Mouse (Mus musculus) kidney, embryonic 15.5 days (tissue): ENCODE measurements around the gene Ggn. TPM values are rescaled to one million over a fixed set of nuclear protein-coding genes. Genes with fewer than 3 reads are reported as not detected.

ENCODE experiments used
- ATAC-seq: fragments of 200-750 bp; cut with Nextera tagmentation; replicated peaks from 2 replicates; pipeline ENCODE4 v1.8.0; 2017; ENCODE audit warnings: moderate TSS enrichment; ENCODE audit not compliant: low FRiP score
- H3K27ac ChIP-seq: fragments of 300-500 bp; sonication (generic); 2 replicates; pipeline ENCODE4 v1.5.1; 2015; ENCODE audit warnings: mild to moderate bottlenecking, inconsistent platforms
- H3K27me3 ChIP-seq: fragments of 300-500 bp; sonication (generic); 2 replicates; pipeline ENCODE4 v1.6.1; 2015; ENCODE audit warnings: inconsistent platforms
- H3K36me3 ChIP-seq: fragments of 300-500 bp; sonication (generic); 2 replicates; pipeline ENCODE4 v1.6.1; 2015; ENCODE audit warnings: inconsistent platforms
- H3K4me1 ChIP-seq: fragments of 300-500 bp; sonication (generic); 2 replicates; pipeline ENCODE4 v1.6.1; 2015; ENCODE audit warnings: inconsistent platforms
- H3K4me2 ChIP-seq: fragments of 300-500 bp; sonication (generic); 2 replicates; pipeline ENCODE4 v1.6.1; 2015; ENCODE audit warnings: moderate library complexity, mild to moderate bottlenecking, inconsistent platforms
- H3K4me3 ChIP-seq: fragments of 300-500 bp; sonication (generic); replicated peaks from 2 replicates; pipeline ENCODE4 v1.5.1; 2015; ENCODE audit warnings: mild to moderate bottlenecking, inconsistent platforms
- H3K9ac ChIP-seq: fragments of 300-500 bp; sonication (generic); 2 replicates; pipeline ENCODE4 v1.6.1; 2015; ENCODE audit warnings: mild to moderate bottlenecking, inconsistent platforms
- H3K9me3 ChIP-seq: fragments of 300-500 bp; sonication (generic); replicated peaks from 2 replicates; pipeline ENCODE4 v1.6.1; 2016; ENCODE audit warnings: inconsistent platforms
- WGBS: fragments of 180-500 bp; shearing (Covaris S2); methylation state at CpG from one replicate; pipeline ENCODE4 v1.1.7; 2015; ENCODE audit warnings: mixed read lengths; 5-methylcytosine and 5-hydroxymethylcytosine counted together
- polyA plus RNA-seq: library from polyadenylated mRNA; unstranded; fragments of >200 nt; fragmentation: Nextera tagmentation; extraction: Ambion mirVana; gene quantifications from 2 replicates; pipeline ENCODE4 v1.2.1, GENCODE M21; 2015

The Ggn gene
- polyA plus RNA-seq, 1 experiment from 2014 or later, result 1.00 TPM

DNA sequence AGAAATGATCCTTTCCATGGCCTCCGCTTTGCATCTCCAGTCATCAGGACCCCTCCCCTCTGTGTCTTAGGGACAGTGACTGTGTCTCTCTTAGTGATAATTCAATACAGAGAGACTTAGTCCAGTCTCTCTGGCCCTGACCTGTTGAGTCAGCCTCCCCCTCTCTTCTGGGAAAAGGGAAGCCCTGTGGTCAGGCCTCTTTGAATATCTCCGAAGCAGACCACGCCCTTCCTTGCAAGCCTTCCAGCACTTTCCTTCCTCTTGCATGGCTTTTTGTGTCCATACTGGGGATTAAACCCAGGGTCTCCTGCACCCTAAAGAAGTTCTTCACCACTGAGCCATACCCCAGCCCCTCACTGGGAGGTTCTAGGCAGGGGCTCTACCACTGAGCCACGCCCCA lies 26.0 kb upstream of the Ggn start:
- Histone ChIP-seq H3K4me2 (no peak overlapping the region), H3K9ac (no peak overlapping the region), H3K36me3 (no peaks in the 10 kb centered on the region), H3K27ac (no peak overlapping the region), H3K9me3 (no peaks in the 10 kb centered on the region), H3K4me3 (no peak overlapping the region), H3K4me1 (no peaks in the 10 kb centered on the region), H3K27me3 (no peaks in the 10 kb centered on the region)
- 92% methylated on average over 4 of the region's 4 CpGs for WGBS
- ATAC-seq, result no peak

DNA sequence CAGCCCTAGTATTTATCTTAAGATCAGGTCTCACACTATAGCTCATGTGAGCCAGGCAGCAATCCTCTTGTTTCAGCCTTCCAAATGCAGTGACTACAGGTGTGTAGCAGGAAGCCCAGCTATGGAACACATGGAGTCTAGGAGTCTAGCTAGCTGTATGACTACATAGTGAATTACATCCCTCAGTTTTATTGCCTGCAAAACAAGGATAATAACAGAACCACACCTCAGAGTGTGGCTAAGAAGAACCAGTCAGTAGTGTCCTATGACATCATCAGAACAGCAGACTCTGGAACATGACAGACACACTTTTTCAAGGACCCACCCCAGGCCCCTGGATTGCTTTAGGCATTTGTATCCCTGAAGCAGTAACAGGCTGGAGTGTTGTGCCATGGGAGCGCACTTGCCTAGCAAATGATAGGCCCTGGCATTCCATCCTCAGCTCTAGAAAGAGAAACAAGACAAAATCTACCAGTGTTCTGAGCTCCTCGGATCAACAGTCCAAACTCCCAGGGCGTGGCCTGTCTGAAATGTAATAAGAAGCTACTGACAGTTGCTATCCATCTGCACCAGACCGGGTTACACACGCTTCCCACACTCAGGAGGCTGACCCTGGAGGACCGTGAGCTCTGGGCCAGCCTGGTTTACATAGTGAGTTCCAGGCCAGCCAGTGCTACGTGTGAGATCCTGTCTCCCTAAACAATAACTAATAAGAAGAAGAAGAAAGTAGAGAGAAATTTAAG lies 23.2 kb upstream of the Ggn start:
- Histone ChIP-seq H3K4me2 (no peak overlapping the region), H3K9ac (no peak overlapping the region), H3K36me3 (no peaks in the 10 kb centered on the region), H3K27me3 (no peaks in the 10 kb centered on the region), H3K4me1 (no peaks in the 10 kb centered on the region), H3K9me3 (no peaks in the 10 kb centered on the region), H3K27ac (no peak overlapping the region), H3K4me3 (no peak overlapping the region)
- 76% methylated on average over 7 of the region's 7 CpGs for WGBS
- no peak for ATAC-seq

DNA sequence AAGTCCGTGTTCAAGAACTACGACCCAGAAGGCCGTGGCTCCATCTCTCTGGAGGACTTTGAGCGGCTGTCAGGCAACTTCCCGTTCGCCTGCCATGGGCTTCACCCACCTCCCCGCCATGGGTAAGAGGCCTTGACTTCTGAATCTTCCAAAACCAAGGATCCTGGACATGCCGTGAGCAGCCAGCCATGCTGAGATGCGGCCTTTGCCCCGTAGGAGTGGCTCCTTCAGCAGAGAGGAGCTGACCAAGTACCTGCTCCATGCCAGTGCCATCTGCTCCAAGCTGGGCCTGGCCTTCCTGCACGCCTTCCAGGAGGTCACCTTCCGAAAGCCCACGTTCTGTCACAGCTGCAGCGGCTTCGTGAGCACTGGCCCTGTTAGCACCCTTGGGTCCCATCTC lies 21.2 kb upstream of the Ggn start:
- Histone ChIP-seq H3K36me3 (no peaks in the 10 kb centered on the region), H3K4me1 (no peaks in the 10 kb centered on the region), H3K27ac (no peak overlapping the region), H3K9ac (no peak overlapping the region), H3K27me3 (no peaks in the 10 kb centered on the region), H3K9me3 (no peaks in the 10 kb centered on the region), H3K4me3 (no peak overlapping the region), H3K4me2 (no peak overlapping the region)
- 82% methylated on average over 15 of the region's 15 CpGs for WGBS
- 0 out of 2 replicates have a peak, but pooled peaks have one; percentile 17 for ATAC-seq

DNA sequence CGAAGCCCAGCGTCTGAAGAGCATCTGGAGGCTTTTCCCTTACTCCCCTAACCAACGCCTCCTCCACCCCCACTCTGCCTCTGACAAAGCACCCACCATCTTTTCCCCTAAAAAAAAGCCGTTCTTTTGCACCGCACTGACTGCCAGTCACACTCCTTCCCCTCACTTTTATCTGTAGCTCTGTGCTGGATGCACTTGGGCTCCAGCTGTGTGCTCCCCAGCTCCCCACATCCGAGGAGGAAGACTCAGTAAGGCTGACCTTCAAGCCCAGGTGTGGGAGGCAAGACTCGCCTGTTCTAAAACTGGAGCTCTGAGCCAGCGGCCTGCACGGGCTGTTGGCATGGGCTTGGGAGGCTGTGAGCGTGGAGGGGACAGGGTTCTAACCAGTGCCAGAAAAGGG lies 18.5 kb upstream of the Ggn start:
- peaks cover 12% of the 10 kb centered on the region for H3K4me1 ChIP-seq
- peaks cover 8% of the 10 kb centered on the region for H3K36me3 ChIP-seq
- no peak for ATAC-seq
- H3K27me3 ChIP-seq, result no peaks in the 10 kb centered on the region
- no peak overlapping the region for H3K9ac ChIP-seq
- no peak overlapping the region for H3K27ac ChIP-seq
- H3K4me2 ChIP-seq, result no peak overlapping the region
- H3K9me3 ChIP-seq, result 0 out of 2 replicates have a peak, but pooled peaks cover 4% of the 10 kb centered on the region
- H3K4me3 ChIP-seq, result no peak overlapping the region
- 66% methylated on average over 10 of the region's 10 CpGs for WGBS

DNA sequence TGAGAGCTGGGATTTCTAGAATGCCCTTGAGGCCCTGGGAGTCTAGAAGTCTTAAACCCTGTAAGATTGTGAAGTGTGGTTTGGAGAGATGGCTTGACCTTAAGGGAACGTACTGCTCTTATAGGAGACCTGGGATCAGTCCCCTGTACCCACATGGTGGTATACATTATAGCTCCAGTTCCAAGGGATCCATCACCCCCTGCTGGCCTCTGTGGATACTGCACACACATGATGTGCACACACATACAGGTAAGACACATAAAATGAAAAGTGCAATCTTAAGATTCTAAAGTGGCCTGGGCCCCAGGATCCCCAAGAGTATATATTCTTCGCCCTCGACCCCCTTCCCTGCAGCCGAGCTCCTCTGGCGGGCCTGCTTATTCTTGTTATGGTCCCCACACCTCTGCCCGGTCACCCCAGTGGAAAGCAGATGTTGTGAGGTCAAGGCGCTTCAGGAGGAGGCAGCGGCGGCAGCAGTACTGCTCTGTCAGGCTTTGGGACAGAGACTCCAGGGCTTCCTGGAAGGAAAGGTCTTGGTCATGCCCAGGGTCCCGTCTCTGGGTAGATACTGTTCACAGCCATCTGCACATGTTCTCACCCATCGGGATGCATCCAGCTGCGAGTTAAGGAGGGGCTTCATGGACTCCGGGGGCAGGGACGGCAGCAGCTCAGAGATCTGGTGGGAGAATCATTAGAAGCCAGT lies 15.8 kb upstream of the Ggn start:
- no peak overlapping the region for H3K4me3 ChIP-seq
- H3K27ac ChIP-seq, result no peak overlapping the region
- peaks cover 15% of the 10 kb centered on the region for H3K4me1 ChIP-seq
- peaks cover 20% of the 10 kb centered on the region for H3K27me3 ChIP-seq
- no peak overlapping the region for H3K4me2 ChIP-seq
- 0 out of 2 replicates have a peak, but pooled peaks cover 4% of the 10 kb centered on the region for H3K9me3 ChIP-seq
- no peak overlapping the region for H3K9ac ChIP-seq
- 93% methylated on average over 14 of the region's 14 CpGs for WGBS
- H3K36me3 ChIP-seq, result peaks cover 8% of the 10 kb centered on the region
- no peak for ATAC-seq

DNA sequence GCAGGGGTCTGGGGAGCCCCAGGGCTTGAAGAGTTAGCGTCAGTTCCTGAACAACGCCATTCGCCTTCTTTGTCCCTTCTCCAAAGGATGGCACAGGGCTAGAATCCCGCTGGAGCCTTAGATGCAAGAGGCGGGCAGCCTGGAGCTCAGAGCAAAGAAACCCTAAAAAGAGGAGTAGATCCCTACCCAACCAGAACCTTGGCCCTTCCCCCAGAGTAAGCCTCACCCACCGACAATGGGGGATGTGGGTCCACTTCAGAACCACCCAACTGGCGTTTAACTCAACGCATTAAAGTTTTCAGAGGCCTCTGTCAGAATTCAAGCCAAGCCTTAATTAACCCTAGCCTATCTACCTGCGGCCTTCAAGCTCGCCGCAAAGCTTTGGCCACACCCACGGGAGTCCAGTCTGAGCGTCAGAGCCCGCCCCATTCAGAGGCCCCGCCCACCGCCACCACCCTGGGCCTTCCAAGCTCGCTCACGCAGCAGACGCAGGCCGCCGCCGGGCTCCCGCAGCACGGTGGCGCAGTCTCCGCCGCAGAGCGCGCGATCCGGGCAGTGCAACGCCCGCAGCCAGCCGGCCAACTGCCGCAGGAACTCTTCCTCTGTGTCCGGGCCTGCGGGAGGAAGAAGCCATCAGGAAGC lies 14.7 kb upstream of the Ggn start:
- H3K4me1 ChIP-seq, result peaks cover 15% of the 10 kb centered on the region
- peaks cover 8% of the 10 kb centered on the region for H3K36me3 ChIP-seq
- peak overlapping the region; percentile 78 for H3K9ac ChIP-seq
- 7% methylated on average over 37 of the region's 37 CpGs for WGBS
- peak overlapping the region; percentile 94 for H3K4me3 ChIP-seq
- H3K27me3 ChIP-seq, result peaks cover 30% of the 10 kb centered on the region
- ATAC-seq, result peak; percentile 90
- H3K4me2 ChIP-seq, result peak overlapping the region; percentile 99
- peak overlapping the region; percentile 94 for H3K27ac ChIP-seq
- 0 out of 2 replicates have a peak, but pooled peaks cover 4% of the 10 kb centered on the region for H3K9me3 ChIP-seq

DNA sequence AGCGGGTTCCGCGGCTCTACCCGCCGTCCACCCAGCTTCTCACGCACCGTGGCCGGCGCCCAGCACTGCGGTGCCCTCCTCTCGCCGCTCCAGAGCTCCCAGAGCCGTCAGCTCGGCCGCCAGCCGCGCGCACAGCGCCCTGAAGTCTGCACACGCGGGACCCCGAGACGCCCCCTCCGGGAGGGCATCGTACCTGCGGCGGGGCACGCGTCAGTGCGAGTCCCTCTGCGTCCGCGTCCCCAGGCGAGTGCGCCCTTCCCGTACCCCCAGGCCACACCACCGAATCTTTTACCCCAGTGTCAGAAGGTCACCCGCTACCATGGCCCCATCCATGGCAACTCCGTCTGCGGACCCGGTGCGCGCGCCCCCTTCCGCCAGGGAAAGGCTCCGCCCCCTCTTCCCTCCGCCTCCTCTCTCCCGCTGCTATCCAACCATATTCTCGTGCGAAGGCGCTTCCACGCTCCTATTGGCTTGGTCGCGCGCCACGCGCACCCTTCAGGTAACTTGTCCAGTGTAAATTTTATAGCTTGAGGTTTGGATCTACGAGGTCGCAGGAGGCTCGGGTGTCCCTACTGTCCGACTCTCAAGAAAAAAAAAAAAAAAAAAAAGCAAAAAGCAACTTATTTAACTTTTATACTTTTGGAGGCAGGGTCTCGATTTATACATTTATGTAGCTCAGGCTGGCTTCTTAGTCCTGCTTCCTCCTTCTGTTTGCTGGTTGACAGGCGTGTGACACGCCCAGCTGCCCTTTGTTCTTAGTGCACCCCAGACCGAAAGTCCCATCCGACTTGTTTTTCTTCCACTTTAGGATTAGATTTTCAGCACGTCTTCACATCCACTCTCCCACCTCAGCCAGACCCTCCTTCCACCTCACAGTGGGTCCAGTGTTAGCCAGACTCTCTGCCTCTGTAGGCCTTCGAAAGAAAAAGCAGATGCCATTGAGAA lies 13.9 kb upstream of the Ggn start, which contains the start of gene Fam98c:
Gene Fam98c, minus strand, starts transcription at position 397 of the 945 bp plus-strand sequence.
- peaks cover 15% of the 10 kb centered on the region for H3K4me1 ChIP-seq
- H3K9ac ChIP-seq, result peak within 1 kb of the TSS; percentile 78
- peak within 1 kb of the TSS; percentile 94 for H3K27ac ChIP-seq
- peaks cover 11% of the 10 kb centered on the region for H3K36me3 ChIP-seq
- H3K4me2 ChIP-seq, result peak within 1 kb of the TSS; percentile 99
- H3K9me3 ChIP-seq, result 0 out of 2 replicates have a peak, but pooled peaks cover 4% of the 10 kb centered on the region
- H3K27me3 ChIP-seq, result peaks cover 30% of the 10 kb centered on the region
- H3K4me3 ChIP-seq, result peak within 1 kb of the TSS; percentile 94
- WGBS, result 3% methylated on average over 68 of the region's 68 CpGs
- peak; percentile 72 for ATAC-seq

DNA sequence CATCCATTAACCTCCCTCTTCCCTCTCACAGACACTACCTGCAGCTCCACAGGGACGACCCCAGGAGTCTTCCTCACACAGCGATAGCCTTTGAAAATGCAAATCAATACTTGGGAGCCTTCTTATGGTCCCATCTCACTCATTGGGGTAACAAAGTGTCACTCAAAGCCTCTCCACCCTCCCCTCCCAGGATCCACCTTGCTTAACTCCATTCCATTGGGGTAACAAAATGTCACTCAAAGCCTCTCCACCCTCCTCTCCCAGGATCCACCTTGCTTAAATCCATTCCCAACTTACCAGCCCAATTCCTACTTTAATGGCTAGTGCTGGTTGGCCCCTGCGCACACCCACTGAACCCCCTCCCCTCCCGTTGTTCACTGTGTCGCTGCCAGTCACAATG lies 11.7 kb upstream of the Ggn start:
- Histone ChIP-seq H3K4me1 (peaks cover 24% of the 10 kb centered on the region), H3K36me3 (peaks cover 23% of the 10 kb centered on the region), H3K9me3 (0 out of 2 replicates have a peak, but pooled peaks cover 4% of the 10 kb centered on the region), H3K27me3 (peaks cover 30% of the 10 kb centered on the region), H3K4me2 (no peak overlapping the region), H3K27ac (no peak overlapping the region), H3K4me3 (no peak overlapping the region), H3K9ac (no peak overlapping the region)
- 1% methylated on average over 5 of the region's 5 CpGs for WGBS
- ATAC-seq, result no peak

DNA sequence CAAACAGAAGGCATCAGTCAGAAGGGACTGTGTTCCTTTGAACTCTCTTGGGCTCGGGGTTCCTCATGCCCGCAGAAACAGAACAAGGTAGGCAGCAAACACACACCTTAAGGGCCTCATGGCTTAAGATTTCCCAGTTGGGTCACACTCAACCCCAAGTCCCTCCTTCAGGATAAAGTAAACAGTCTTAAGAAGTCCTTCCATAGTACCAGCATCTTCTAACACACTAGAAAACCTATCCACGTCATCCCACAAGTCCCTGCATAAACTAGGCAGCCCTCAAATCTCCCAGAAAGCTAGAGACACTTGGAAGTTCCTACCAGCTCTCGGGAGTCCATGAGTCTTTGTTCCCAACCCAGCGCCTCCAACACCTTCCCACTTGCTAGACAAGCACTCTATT lies 7.7 kb upstream of the Ggn start:
- no peak overlapping the region for H3K27ac ChIP-seq
- H3K9me3 ChIP-seq, result no peaks in the 10 kb centered on the region
- peaks cover 11% of the 10 kb centered on the region for H3K4me1 ChIP-seq
- H3K4me3 ChIP-seq, result no peak overlapping the region
- WGBS, result 74% methylated on average over 5 of the region's 5 CpGs
- H3K36me3 ChIP-seq, result peaks cover 18% of the 10 kb centered on the region
- peaks cover 29% of the 10 kb centered on the region for H3K27me3 ChIP-seq
- no peak overlapping the region for H3K9ac ChIP-seq
- no peak overlapping the region; the same call in 1 of the 2 replicates for H3K4me2 ChIP-seq
- no peak for ATAC-seq

DNA sequence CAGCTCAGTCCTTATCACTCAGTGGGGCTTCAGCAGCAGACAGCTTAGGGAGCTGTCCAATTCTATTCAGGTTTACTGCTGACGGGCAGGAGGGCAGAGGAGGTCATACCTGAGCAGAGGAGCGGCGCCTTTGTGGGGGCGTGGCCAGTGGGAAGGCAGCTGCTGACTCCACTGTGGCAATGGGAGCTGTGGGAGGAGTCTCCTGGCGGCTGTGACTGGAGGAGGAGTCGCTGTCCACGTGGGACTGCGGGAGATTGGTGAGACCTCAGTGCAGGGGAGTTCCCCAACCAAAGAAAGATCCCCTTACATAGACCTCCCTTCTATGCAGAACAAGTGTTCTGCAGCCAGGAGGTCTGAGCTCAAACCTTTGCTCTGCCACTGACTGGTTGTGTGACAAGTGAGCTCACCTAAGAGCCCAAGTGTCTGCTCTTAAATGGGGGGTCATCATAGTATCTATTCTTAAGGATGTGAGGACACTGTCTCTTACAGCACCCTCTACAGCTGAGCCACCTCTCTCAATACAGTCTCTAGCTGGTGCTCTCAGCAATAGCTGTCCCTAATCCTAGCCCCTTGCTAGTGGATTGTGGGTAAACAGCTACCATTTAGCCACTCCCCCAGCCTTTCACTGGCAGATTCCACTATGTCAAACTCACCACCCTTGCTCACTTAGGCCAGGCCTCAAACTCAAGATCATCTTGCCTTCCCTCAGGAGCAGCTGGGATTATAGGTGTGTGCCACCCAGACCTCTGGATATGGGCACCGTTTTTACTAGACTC lies 7.1 kb upstream of the Ggn start:
- peak overlapping the region; percentile 22 for H3K4me2 ChIP-seq
- H3K4me1 ChIP-seq, result peaks cover 15% of the 10 kb centered on the region
- H3K27me3 ChIP-seq, result peaks cover 27% of the 10 kb centered on the region
- H3K9me3 ChIP-seq, result no peaks in the 10 kb centered on the region
- H3K27ac ChIP-seq, result no peak overlapping the region
- H3K9ac ChIP-seq, result no peak overlapping the region
- 16% methylated on average over 9 of the region's 9 CpGs for WGBS
- ATAC-seq, result peak; percentile 79
- peaks cover 18% of the 10 kb centered on the region for H3K36me3 ChIP-seq
- H3K4me3 ChIP-seq, result no peak overlapping the region

DNA sequence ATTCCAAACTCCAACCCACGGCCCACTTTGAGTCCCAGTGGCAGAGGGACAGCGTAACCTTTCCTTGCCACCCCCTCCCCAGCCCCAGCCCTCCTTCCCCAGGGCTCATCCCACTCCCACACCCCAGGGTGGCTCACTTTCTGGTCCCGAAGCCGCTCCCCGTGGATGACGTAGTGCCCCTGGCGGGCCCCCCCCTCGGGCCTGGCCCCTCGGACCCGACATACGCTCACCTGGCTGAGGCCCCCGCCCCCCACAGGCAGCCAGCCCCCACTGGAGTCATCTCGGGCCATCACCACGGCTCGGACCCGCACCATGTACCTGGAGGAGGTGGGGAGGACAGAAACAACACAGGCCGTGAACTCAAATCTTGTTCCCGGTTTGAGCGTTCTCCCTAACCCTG lies 2.4 kb upstream of the Ggn start:
- H3K9ac ChIP-seq, result peak overlapping the region; percentile 21; the same call in 1 of the 2 replicates
- 21% methylated on average over 19 of the region's 19 CpGs for WGBS
- H3K27me3 ChIP-seq, result peaks cover 22% of the 10 kb centered on the region
- no peak for ATAC-seq
- peak overlapping the region; percentile 76 for H3K4me3 ChIP-seq
- H3K4me1 ChIP-seq, result peaks cover 54% of the 10 kb centered on the region
- H3K9me3 ChIP-seq, result no peaks in the 10 kb centered on the region
- peaks cover 4% of the 10 kb centered on the region for H3K36me3 ChIP-seq
- H3K4me2 ChIP-seq, result peak overlapping the region; percentile 92
- no peak overlapping the region for H3K27ac ChIP-seq
